Mouse (Mus musculus) limb, embryonic 14.5 days (tissue): Measurements from ENCODE around the gene Cd46. TPM values are rescaled to one million over a fixed set of nuclear protein-coding genes. Genes with fewer than 3 reads are reported as not detected.

ENCODE experiments used
- ATAC-seq: fragments of 200-750 bp; cut with Nextera tagmentation; 2 replicates; pipeline ENCODE4 v1.8.0; 2017; ENCODE audit warnings: low read depth, moderate number of reproducible peaks, moderate TSS enrichment; ENCODE audit not compliant: low FRiP score
- DNase-seq: peaks from one replicate; pipeline ENCODE4 v3.0.0-alpha.2; 2015; ENCODE audit warnings: low spot score
- H3K27ac ChIP-seq: fragments of 300-500 bp; sonication (generic); replicated peaks from 2 replicates; pipeline ENCODE4 v1.5.1; 2014; ENCODE audit warnings: low read depth, mild to moderate bottlenecking, low read length, moderate library complexity, mixed read lengths
- H3K27me3 ChIP-seq: fragments of 300-500 bp; sonication (generic); 2 replicates; pipeline ENCODE4 v1.6.1; 2014; ENCODE audit warnings: low read length, mixed read lengths; ENCODE audit not compliant: control insufficient read depth, insufficient read depth
- H3K36me3 ChIP-seq: fragments of 300-500 bp; sonication (generic); 2 replicates; pipeline ENCODE4 v1.6.1; 2014; ENCODE audit warnings: mild to moderate bottlenecking, low read length, moderate library complexity, mixed read lengths; ENCODE audit not compliant: control insufficient read depth, insufficient read depth
- H3K4me1 ChIP-seq: fragments of 300-500 bp; sonication (generic); 2 replicates; pipeline ENCODE4 v1.6.1; 2014; ENCODE audit warnings: antibody characterized with exemption, low read length, mixed read lengths; ENCODE audit not compliant: control insufficient read depth, insufficient read depth
- H3K4me2 ChIP-seq: fragments of 300-500 bp; sonication (generic); replicated peaks from 2 replicates; pipeline ENCODE4 v1.6.1; 2014; ENCODE audit warnings: low read depth, mild to moderate bottlenecking, low read length, moderate library complexity; ENCODE audit not compliant: severe bottlenecking
- H3K4me3 ChIP-seq: fragments of 300-500 bp; sonication (generic); replicated peaks from 2 replicates; pipeline ENCODE4 v1.5.1; 2014; ENCODE audit warnings: low read length
- H3K9ac ChIP-seq: fragments of 300-500 bp; sonication (generic); 2 replicates; pipeline ENCODE4 v1.6.1; 2014; ENCODE audit warnings: mild to moderate bottlenecking, low read depth, low read length, moderate library complexity; ENCODE audit not compliant: severe bottlenecking
- H3K9me3 ChIP-seq: fragments of 300-500 bp; sonication (generic); 2 replicates; pipeline ENCODE4 v1.6.1; 2016; ENCODE audit warnings: low read length; ENCODE audit not compliant: control insufficient read depth
- POLR2A ChIP-seq: fragments of 200-500 bp; IDR thresholded peaks from 2 replicates; pipeline ENCODE4 v1.8.0; 2012; ENCODE audit warnings: inconsistent platforms, mild to moderate bottlenecking, moderate library complexity, borderline replicate concordance; ENCODE audit not compliant: insufficient read depth, insufficient read length; ENCODE audit errors: extremely low read depth
- WGBS: fragments of 180-500 bp; shearing (Covaris S2); extraction: QIAGEN DNeasy Blood & Tissue Kit; methylation state at CpG from one replicate; pipeline ENCODE4 v1.1.7; 2014; 5-methylcytosine and 5-hydroxymethylcytosine counted together
- polyA plus RNA-seq, 2 experiments: library from polyadenylated mRNA; depleted of rRNA in 1 of 2; stranded (reverse) in 1 of 2; unstranded in 1 of 2; fragments of >200 nt; fragmentation: Nextera tagmentation in 1 of 2; extraction: Ambion mirVana in 1 of 2; gene quantifications; 2 replicates each; pipeline versions ENCODE4 v1.2.1 to v1.2.3; 2012 to 2014

Cd46 gene
- polyA plus RNA-seq, 2 experiments = 1.7 to 3.3 TPM

- Histone ChIP-seq H3K4me2 (0 out of 2 replicates have a peak overlapping the region, but pooled peaks have one; percentile 15), H3K9me3 (no peaks in the 10 kb centered on the region), H3K9ac (no peak overlapping the region), H3K36me3 (peaks cover 19% of the 10 kb centered on the region), H3K27ac (no peak overlapping the region), H3K4me3 (no peak overlapping the region), H3K27me3 (no peaks in the 10 kb centered on the region), H3K4me1 (no peaks in the 10 kb centered on the region; the same call in none of the 2 replicates)
- 77% methylated on average over 1 of the region's 1 CpGs for WGBS
- DNase-seq = no peak
- TF ChIP-seq POLR2A = no peak
- no peak for ATAC-seq
These were observed 37.8 kb upstream of the Cd46 start for GRCm38 (mm10) chr1:195129867-195130266.

GRCm38 (mm10) chr1:195114414-195114813, 22.4 kb upstream of the Cd46 start:
- Histone ChIP-seq H3K9ac (no peak overlapping the region), H3K4me2 (no peak overlapping the region), H3K27ac (no peak overlapping the region), H3K9me3 (no peaks in the 10 kb centered on the region), H3K36me3 (peaks cover 50% of the 10 kb centered on the region), H3K4me3 (no peak overlapping the region), H3K27me3 (no peaks in the 10 kb centered on the region), H3K4me1 (no peaks in the 10 kb centered on the region)
- no peak for ATAC-seq
- no peak for DNase-seq
- no peak for TF ChIP-seq POLR2A
- 89% methylated on average over 1 of the region's 1 CpGs for WGBS

- no peaks in the 10 kb centered on the region for H3K4me1 ChIP-seq
- no peaks in the 10 kb centered on the region for H3K27me3 ChIP-seq
- ATAC-seq (no peak), DNase-seq (no peak)
- H3K4me2 ChIP-seq = no peak overlapping the region
- H3K9me3 ChIP-seq = no peaks in the 10 kb centered on the region
- no peak overlapping the region for H3K9ac ChIP-seq
- H3K36me3 ChIP-seq = peaks cover 51% of the 10 kb centered on the region
- no peak overlapping the region for H3K27ac ChIP-seq
- H3K4me3 ChIP-seq = no peak overlapping the region
- TF ChIP-seq POLR2A = no peak
- 90% methylated on average over 4 of the region's 4 CpGs for WGBS
These were observed 21.6 kb upstream of the Cd46 start for GRCm38 (mm10) chr1:195113621-195114020.

- H3K4me2 ChIP-seq = no peak overlapping the region
- H3K9me3 ChIP-seq = no peaks in the 10 kb centered on the region
- no peak overlapping the region for H3K27ac ChIP-seq
- ATAC-seq (no peak), DNase-seq (no peak)
- H3K4me3 ChIP-seq = no peak overlapping the region
- H3K27me3 ChIP-seq = no peaks in the 10 kb centered on the region
- no peak for TF ChIP-seq POLR2A
- WGBS = 49% methylated on average over 4 of the region's 4 CpGs
- no peak overlapping the region for H3K9ac ChIP-seq
- peaks cover 33% of the 10 kb centered on the region for H3K36me3 ChIP-seq
- no peaks in the 10 kb centered on the region for H3K4me1 ChIP-seq
These were observed 8.6 kb upstream of the Cd46 start for GRCm38 (mm10) chr1:195100693-195101092.

GRCm38 (mm10) chr1:195098004-195098403, 6.0 kb upstream of the Cd46 start:
- H3K27ac ChIP-seq = no peak overlapping the region
- H3K4me2 ChIP-seq = no peak overlapping the region
- no peaks in the 10 kb centered on the region for H3K9me3 ChIP-seq
- peaks cover 17% of the 10 kb centered on the region for H3K36me3 ChIP-seq
- H3K4me1 ChIP-seq = no peaks in the 10 kb centered on the region
- ATAC-seq = no peak
- TF ChIP-seq POLR2A = no peak
- no peak for DNase-seq
- no peak overlapping the region for H3K4me3 ChIP-seq
- H3K27me3 ChIP-seq = no peaks in the 10 kb centered on the region
- 87% methylated on average over 1 of the region's 1 CpGs for WGBS
- no peak overlapping the region for H3K9ac ChIP-seq

GRCm38 (mm10) chr1:195091699-195092219, 290 bp downstream of the Cd46 start:
- peaks cover 4% of the 10 kb centered on the region; the same call in 1 of the 2 replicates for H3K36me3 ChIP-seq
- H3K4me2 ChIP-seq = peak overlapping the region; percentile 73
- TF ChIP-seq POLR2A = no peak
- ATAC-seq (peak; percentile 39), DNase-seq (no peak)
- 17% methylated on average over 11 of the region's 11 CpGs for WGBS
- H3K4me1 ChIP-seq = peaks cover 4% of the 10 kb centered on the region; the same call in 1 of the 2 replicates
- no peaks in the 10 kb centered on the region for H3K9me3 ChIP-seq
- peak overlapping the region; percentile 51 for H3K9ac ChIP-seq
- H3K27me3 ChIP-seq = no peaks in the 10 kb centered on the region
- H3K4me3 ChIP-seq = peak overlapping the region; percentile 37
- H3K27ac ChIP-seq = no peak overlapping the region
